Mouse (Mus musculus): Measurements from ENCODE around the gene Jazf1. TPM values are rescaled to one million over a fixed set of nuclear protein-coding genes. Genes with fewer than 3 reads are reported as not detected.

Gene Jazf1
- polyA plus RNA-seq, 1 experiment from 2014 or later: 11.5 TPM

GRCm38 (mm10) chr6:52765206-52765605 lies 303.2 kb downstream of the Jazf1 start:
- WGBS: 64% methylated on average over 7 of the region's 7 CpGs
- H3K27ac ChIP-seq (ENCODE audit: poor library complexity, severe bottlenecking): no peak overlapping the region
- peaks cover 51% of the 10 kb centered on the region for H3K36me3 ChIP-seq
- no peak overlapping the region for H3K4me2 ChIP-seq
- no peaks in the 10 kb centered on the region for H3K9me3 ChIP-seq (replicated peaks)
- H3K4me1 ChIP-seq (replicated peaks): no peaks in the 10 kb centered on the region
- no peak overlapping the region for H3K9ac ChIP-seq
- no peak for ATAC-seq (ENCODE audit: insufficient number of reproducible peaks, low FRiP score)
- H3K4me3 ChIP-seq: no peak overlapping the region
- H3K27me3 ChIP-seq (replicated peaks): no peaks in the 10 kb centered on the region

- ATAC-seq (ENCODE audit: insufficient number of reproducible peaks, low FRiP score): no peak
- Histone ChIP-seq H3K27ac (ENCODE audit: poor library complexity, severe bottlenecking) (no peak overlapping the region), H3K4me1 (replicated peaks) (no peaks in the 10 kb centered on the region), H3K27me3 (replicated peaks) (no peaks in the 10 kb centered on the region), H3K4me3 (no peak overlapping the region), H3K4me2 (no peak overlapping the region), H3K9ac (no peak overlapping the region), H3K36me3 (peaks cover 47% of the 10 kb centered on the region), H3K9me3 (replicated peaks) (no peaks in the 10 kb centered on the region)
- 90% methylated on average over 5 of the region's 5 CpGs for WGBS
Measured at GRCm38 (mm10) chr6:52752832-52753231, 315.6 kb downstream of the Jazf1 start.

DNA sequence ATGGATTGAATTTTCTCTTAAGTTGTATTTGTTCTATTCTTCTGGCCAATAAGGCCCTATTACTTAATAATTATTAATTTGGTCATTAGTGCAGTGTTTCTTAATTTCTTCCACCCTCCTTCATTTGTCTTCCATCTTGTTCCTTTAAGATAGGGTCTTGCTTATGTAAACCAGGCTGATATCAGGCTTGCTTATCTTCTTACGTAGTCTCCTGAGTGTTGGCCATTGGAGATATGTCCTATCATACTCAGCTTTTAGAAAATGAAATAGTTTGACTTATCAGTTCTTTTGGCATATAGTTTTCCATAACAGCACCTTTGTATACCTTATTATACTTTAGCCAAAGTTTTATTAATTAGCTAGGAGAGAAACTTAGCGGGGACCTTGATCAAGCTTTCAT lies 333.8 kb downstream of the Jazf1 start:
- peaks cover 6% of the 10 kb centered on the region for H3K4me1 ChIP-seq (replicated peaks)
- H3K36me3 ChIP-seq: peaks cover 32% of the 10 kb centered on the region
- H3K4me2 ChIP-seq: no peak overlapping the region
- no peaks in the 10 kb centered on the region for H3K9me3 ChIP-seq (replicated peaks)
- ATAC-seq (ENCODE audit: insufficient number of reproducible peaks, low FRiP score): no peak
- H3K27ac ChIP-seq (ENCODE audit: poor library complexity, severe bottlenecking): no peak overlapping the region
- H3K27me3 ChIP-seq (replicated peaks): no peaks in the 10 kb centered on the region
- WGBS: 80% methylated on average over 2 of the region's 2 CpGs
- no peak overlapping the region for H3K9ac ChIP-seq
- no peak overlapping the region for H3K4me3 ChIP-seq

GRCm38 (mm10) chr6:52730338-52730737 lies 338.1 kb downstream of the Jazf1 start:
- Histone ChIP-seq H3K27me3 (replicated peaks) (no peaks in the 10 kb centered on the region), H3K27ac (ENCODE audit: poor library complexity, severe bottlenecking) (no peak overlapping the region)
- 20% methylated on average over 4 of the region's 4 CpGs for WGBS

DNA sequence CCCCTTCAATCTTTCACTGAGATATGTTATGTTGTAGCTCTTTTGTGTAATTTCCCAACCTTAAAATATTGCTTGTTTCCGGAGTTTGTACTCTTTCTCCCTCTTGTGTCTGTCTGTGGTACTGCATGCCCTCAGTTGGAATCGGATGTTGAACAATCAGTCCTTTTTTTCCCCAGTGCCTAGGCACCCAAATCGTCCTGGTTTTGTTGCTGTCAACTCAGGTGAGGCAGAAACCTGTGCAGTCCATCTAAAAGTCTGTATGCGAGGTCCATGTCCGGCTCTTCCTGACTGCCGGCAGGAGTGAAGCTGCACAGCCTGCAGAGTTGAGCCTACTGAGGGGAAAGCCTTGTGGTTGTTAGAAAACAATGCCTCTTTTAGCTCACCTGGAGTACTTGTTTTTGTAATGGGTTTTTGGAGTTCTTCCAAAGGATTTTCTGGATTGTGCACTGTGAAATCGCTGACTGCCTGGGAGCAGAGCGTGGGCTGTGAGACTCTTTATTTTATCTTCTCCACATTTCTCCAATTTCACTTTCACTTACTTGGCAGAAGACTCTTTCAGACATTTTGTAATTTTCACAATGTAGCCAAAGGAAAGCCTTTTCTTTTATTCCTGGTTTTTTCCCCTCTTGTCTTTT lies 343.5 kb downstream of the Jazf1 start:
- H3K4me1 ChIP-seq (replicated peaks): peaks cover 3% of the 10 kb centered on the region
- H3K36me3 ChIP-seq: peaks cover 32% of the 10 kb centered on the region
- H3K9me3 ChIP-seq (replicated peaks): no peaks in the 10 kb centered on the region
- ATAC-seq (ENCODE audit: insufficient number of reproducible peaks, low FRiP score): no peak
- H3K4me3 ChIP-seq: no peak overlapping the region
- 63% methylated on average over 8 of the region's 8 CpGs for WGBS
- H3K4me2 ChIP-seq: no peak overlapping the region
- H3K27me3 ChIP-seq (replicated peaks): no peaks in the 10 kb centered on the region
- H3K9ac ChIP-seq: no peak overlapping the region
- H3K27ac ChIP-seq (ENCODE audit: poor library complexity, severe bottlenecking): no peak overlapping the region

More at GRCm38 (mm10) chr6:52730338-52730737, 338.1 kb downstream of the Jazf1 start:
- no peak overlapping the region for H3K4me3 ChIP-seq
- ATAC-seq (ENCODE audit: insufficient number of reproducible peaks, low FRiP score): no peak
- H3K4me1 ChIP-seq (replicated peaks): peaks cover 6% of the 10 kb centered on the region
- H3K36me3 ChIP-seq: peaks cover 28% of the 10 kb centered on the region
- H3K9ac ChIP-seq: no peak overlapping the region
- H3K9me3 ChIP-seq (replicated peaks): no peaks in the 10 kb centered on the region
- H3K4me2 ChIP-seq: no peak overlapping the region

Other genes starting within 250 kb of the Jazf1 start
- gene Creb5, start 218.6 kb upstream of the Jazf1 start, polyA plus RNA-seq (2016; fragmentation: Nextera tagmentation; extraction: Ambion mirVana): 34.9 and 40.1 TPM in 2 replicates

All from heart, embryonic 12.5 days (tissue).